Mouse (Mus musculus) lung, embryonic 14.5 days (tissue): Measurements from ENCODE around the gene Gm2001. TPM values are rescaled to one million over a fixed set of nuclear protein-coding genes. Genes with fewer than 3 reads are reported as not detected.

Experiments
- polyA plus RNA-seq: library from polyadenylated mRNA; unstranded; fragments of >200 nt; fragmentation: Nextera tagmentation; extraction: Ambion mirVana; gene quantifications from 2 replicates; pipeline ENCODE4 v1.2.1, GENCODE M21; 2014

Gm2001 gene
- polyA plus RNA-seq, 1 experiment from 2014 or later: not detected

Other genes with a start within 250 kb of the Gm2001 start
- gene Oog1, start 239.7 kb downstream of the Gm2001 start, polyA plus RNA-seq: not detected in 2 replicates
- gene Gm4027, start 223.5 kb downstream of the Gm2001 start, polyA plus RNA-seq: not detected in 2 replicates
- not detected in 2 replicates for gene Gm16381, start 197.7 kb downstream of the Gm2001 start, polyA plus RNA-seq
- not detected in 2 replicates for gene Gm21319, start 66.6 kb downstream of the Gm2001 start, polyA plus RNA-seq
- gene Gm21936, start 46.8 kb downstream of the Gm2001 start, polyA plus RNA-seq: not detected in 2 replicates
- gene BB287469, start 25.8 kb downstream of the Gm2001 start, polyA plus RNA-seq: not detected in 2 replicates
- not detected in 2 replicates for gene Gm2016, start 31.7 kb upstream of the Gm2001 start, polyA plus RNA-seq
- gene Gm2022, start 53.0 kb upstream of the Gm2001 start, polyA plus RNA-seq: not detected in 2 replicates
- not detected in 2 replicates for gene Gm2035, start 77.5 kb upstream of the Gm2001 start, polyA plus RNA-seq
- not detected in 2 replicates for gene Gm2042, start 111.7 kb upstream of the Gm2001 start, polyA plus RNA-seq
- gene Gm2075, start 169.5 kb upstream of the Gm2001 start, polyA plus RNA-seq: not detected in 2 replicates
- gene Gm6803, start 176.4 kb upstream of the Gm2001 start, polyA plus RNA-seq: not detected in 2 replicates
- not detected in 2 replicates for gene Gm2056, start 184.7 kb upstream of the Gm2001 start, polyA plus RNA-seq
- gene Gm16368, start 241.4 kb upstream of the Gm2001 start, polyA plus RNA-seq: not detected in 2 replicates